In genomic region chr1:171122932-171123331, GRCm38 (mm10) we compare ENCODE assay signal across 9 mouse cellular contexts. TPM values are rescaled to one million over a fixed set of nuclear protein-coding genes. Genes with fewer than 3 reads are reported as not detected.
DNase-seq lines count a peak whose midpoint lies in the region; ATAC-seq and TF ChIP-seq lines count a peak whose summit lies in the region.
"Had no signal": no experiment of that assay in that cellular context is flagged by ENCODE, and none has a peak within 500 bp of the region (broad histone marks: within the 10 kb centered on the region; RNA-seq: fewer than 3 reads in every experiment).

No protein-coding gene starts in this region.

- H3K4me2 ChIP-seq in liver, embryonic 16.5 days (ENCODE audit: low read depth, low read length), result peak overlapping the region; percentile 30; the same call in 1 of the 2 replicates
- peak overlapping the region; percentile 36 for H3K4me2 ChIP-seq in stomach, postnatal 0 days (replicated peaks; ENCODE audit: low read depth)
- H3K4me2 ChIP-seq: limb, embryonic 15.5 days had no signal

- H3K27me3 ChIP-seq in liver, embryonic 16.5 days (ENCODE audit: control insufficient read depth, insufficient read depth, low read depth, low read length), result no peaks in the 10 kb centered on the region
- H3K27me3 ChIP-seq in stomach, postnatal 0 days (ENCODE audit: control insufficient read depth, insufficient read depth, low read length), result no peaks in the 10 kb centered on the region
- H3K27me3 ChIP-seq: limb, embryonic 15.5 days had no signal

- H3K36me3 ChIP-seq in liver, embryonic 16.5 days (ENCODE audit: control insufficient read depth, insufficient read depth), result no peaks in the 10 kb centered on the region
- H3K36me3 ChIP-seq in stomach, postnatal 0 days (ENCODE audit: control insufficient read depth, insufficient read depth, low read length), result peaks cover 2% of the 10 kb centered on the region; the same call in 1 of the 2 replicates

- ATAC-seq in liver, embryonic 16.5 days (ENCODE audit: low read depth), result peak; percentile 38; the same call in 1 of the 2 replicates
- ATAC-seq in stomach, postnatal 0 days (ENCODE audit: low FRiP score, low TSS enrichment), result peak; percentile 91

- no peak for TF ChIP-seq CTCF in stomach, postnatal 0 days (IDR thresholded peaks at IDR 0.05; ENCODE audit: low read depth)

- 34% methylated on average over 7 of the region's 7 CpGs for WGBS in liver, embryonic 16.5 days (ENCODE audit: insufficient replicate concordance)
- 18% methylated on average over 7 of the region's 7 CpGs for WGBS in stomach, postnatal 0 days

- peak; percentile 22 to 41 for DNase-seq in urinary bladder, adult 18-20 months (ENCODE audit: low spot score in 2 of 2)
- no peak for DNase-seq in urinary bladder, adult 2 months (ENCODE audit: low spot score)
- peak; percentile 24 for DNase-seq in heart, postnatal 4 days
- DNase-seq in stomach, postnatal 0 days (ENCODE audit: low spot score), result peak; percentile 78
- no peak for DNase-seq in cerebellum, adult 8-10 months
- no peak for DNase-seq in c-Kit-positive CD71-positive TER-119-positive erythroid progenitor cells, embryonic 14.5 days (ENCODE audit: low spot score)
- no peak for DNase-seq in left cerebral cortex, adult 18-20 months (ENCODE audit: low spot score in 2 of 2)

- no peak overlapping the region for H3K4me3 ChIP-seq in liver, embryonic 16.5 days (ENCODE audit: low read depth, low read length)
- H3K4me3 ChIP-seq in stomach, postnatal 0 days (ENCODE audit: low read depth, low read length), result no peak overlapping the region; the same call in 1 of the 2 replicates
- H3K4me3 ChIP-seq: limb, embryonic 15.5 days had no signal

- peaks cover 35% of the 10 kb centered on the region for H3K4me1 ChIP-seq in liver, embryonic 16.5 days (ENCODE audit: control insufficient read depth, low read depth, low read length)
- H3K4me1 ChIP-seq in stomach, postnatal 0 days (replicated peaks; ENCODE audit: control insufficient read depth, insufficient read depth), result no peaks in the 10 kb centered on the region
- H3K4me1 ChIP-seq: limb, embryonic 15.5 days had no signal

- TF ChIP-seq EP300 in stomach, postnatal 0 days (optimal IDR thresholded peaks at IDR 0.05), result no peak

- H3K27ac ChIP-seq in liver, embryonic 16.5 days (ENCODE audit: low read length), result no peak overlapping the region
- H3K27ac ChIP-seq in stomach, postnatal 0 days (replicated peaks), result no peak overlapping the region
- H3K27ac ChIP-seq: limb, embryonic 15.5 days had no signal

- H3K9ac ChIP-seq in liver, embryonic 16.5 days (ENCODE audit: low read depth, low read length), result no peak overlapping the region
- H3K9ac ChIP-seq in stomach, postnatal 0 days (ENCODE audit: low read length), result no peak overlapping the region
- H3K9ac ChIP-seq: limb, embryonic 15.5 days had no signal

- no peaks in the 10 kb centered on the region for H3K9me3 ChIP-seq in liver, embryonic 16.5 days (replicated peaks; ENCODE audit: control insufficient read depth, low read length)
- no peaks in the 10 kb centered on the region for H3K9me3 ChIP-seq in stomach, postnatal 0 days (ENCODE audit: control insufficient read depth, low read length)
- H3K9me3 ChIP-seq: limb, embryonic 15.5 days had no signal

RNA-seq across cellular contexts. Expression of gene Cfap126, which starts 9.2 kb away (rescaled TPM):
- polyA plus RNA-seq in urinary bladder, adult 2 months (2012; rRNA removed), result 11.3 and 12.6 TPM in 2 replicates
- 1 to 10 TPM in 1 of 2 experiments, under 1 TPM in 1; 0.64 to 1.5 TPM for total RNA-seq in heart, postnatal 4 days (2021)
- 1.8 and 2.1 TPM in 2 replicates for polyA plus RNA-seq in liver, embryonic 16.5 days (2015; fragmentation: Nextera tagmentation; extraction: Ambion mirVana)
- 3.7 and 4.0 TPM in 2 replicates for polyA plus RNA-seq in stomach, postnatal 0 days (2015; fragmentation: Nextera tagmentation; extraction: Ambion mirVana)
- total RNA-seq in left cerebral cortex, adult 18-20 months (2021), result under 1 TPM in 1 of 2 experiments, not detected in 1; 0.79 TPM

RNA-seq across cellular contexts. Expression of gene Sdhc, which starts 27.5 kb away (rescaled TPM):
- 286 and 310 TPM in 2 replicates for polyA plus RNA-seq in urinary bladder, adult 2 months (2012; rRNA removed)
- 100 to 1,000 TPM; 847 to 901 TPM for total RNA-seq in heart, postnatal 4 days (2021)
- polyA plus RNA-seq in liver, embryonic 16.5 days (2015; fragmentation: Nextera tagmentation; extraction: Ambion mirVana), result 137 and 164 TPM in 2 replicates
- 238 and 277 TPM in 2 replicates for polyA plus RNA-seq in stomach, postnatal 0 days (2015; fragmentation: Nextera tagmentation; extraction: Ambion mirVana)
- 100 to 1,000 TPM; 195 to 207 TPM for total RNA-seq in left cerebral cortex, adult 18-20 months (2021)

RNA-seq across cellular contexts. Expression of gene Mpz, which starts 27.6 kb away (rescaled TPM):
- polyA plus RNA-seq in urinary bladder, adult 2 months (2012; rRNA removed), result 24.1 and 28.5 TPM in 2 replicates
- total RNA-seq in heart, postnatal 4 days (2021), result 10 to 100 TPM in 1 of 2 experiments, 1 to 10 TPM in 1; 9.3 to 34.8 TPM
- 0.04 TPM in 1 of 2 replicates, not detected in the other for polyA plus RNA-seq in liver, embryonic 16.5 days (2015; fragmentation: Nextera tagmentation; extraction: Ambion mirVana)
- 1.5 and 2.7 TPM in 2 replicates for polyA plus RNA-seq in stomach, postnatal 0 days (2015; fragmentation: Nextera tagmentation; extraction: Ambion mirVana)
- total RNA-seq in left cerebral cortex, adult 18-20 months (2021), result not detected

RNA-seq across cellular contexts. Expression of gene Fcgr3, which starts 58.2 kb away (rescaled TPM):
- 30.3 and 31.5 TPM in 2 replicates for polyA plus RNA-seq in urinary bladder, adult 2 months (2012; rRNA removed)
- 1 to 10 TPM; 4.2 to 4.6 TPM for total RNA-seq in heart, postnatal 4 days (2021)
- 28.6 and 30.3 TPM in 2 replicates for polyA plus RNA-seq in liver, embryonic 16.5 days (2015; fragmentation: Nextera tagmentation; extraction: Ambion mirVana)
- polyA plus RNA-seq in stomach, postnatal 0 days (2015; fragmentation: Nextera tagmentation; extraction: Ambion mirVana), result 17.9 and 21.0 TPM in 2 replicates
- total RNA-seq in left cerebral cortex, adult 18-20 months (2021), result 10 to 100 TPM; 11.1 to 13.2 TPM

Comparison
In these comparisons a context has a peak if more than half of its experiments do, and no peak if none do; other contexts are left out.
1. DNase-seq: peak in urinary bladder, adult 18-20 months (2 of 2), heart, postnatal 4 days (single experiment) and stomach, postnatal 0 days (single experiment); none in urinary bladder, adult 2 months (single experiment), cerebellum, adult 8-10 months (single experiment), c-Kit-positive CD71-positive TER-119-positive erythroid progenitor cells, embryonic 14.5 days (single experiment) and left cerebral cortex, adult 18-20 months (0 of 2).